Mouse (Mus musculus): ENCODE results near the gene Arid1b.

Gene Arid1b

DNA sequence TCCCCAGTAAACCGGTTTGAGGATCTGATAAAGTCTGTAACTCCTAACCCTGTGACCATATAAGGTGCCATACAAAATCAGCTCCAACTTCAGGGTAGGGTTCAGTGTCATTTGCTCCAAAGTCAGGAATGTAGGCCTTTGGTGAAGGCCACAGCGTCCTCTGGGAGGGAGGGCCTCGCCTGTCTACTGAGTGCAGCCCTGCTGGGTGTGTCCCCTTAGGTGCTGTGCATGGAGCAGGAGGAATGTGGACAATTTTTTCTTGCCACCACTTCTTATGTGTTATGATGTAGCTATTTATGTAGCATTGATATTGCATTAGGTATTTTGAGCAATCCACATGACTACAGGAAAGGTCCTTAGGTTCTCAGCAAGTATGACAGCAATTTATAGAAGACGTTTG, 124.0 kb downstream of the Arid1b start:
- DNase-seq: no peak

DNA sequence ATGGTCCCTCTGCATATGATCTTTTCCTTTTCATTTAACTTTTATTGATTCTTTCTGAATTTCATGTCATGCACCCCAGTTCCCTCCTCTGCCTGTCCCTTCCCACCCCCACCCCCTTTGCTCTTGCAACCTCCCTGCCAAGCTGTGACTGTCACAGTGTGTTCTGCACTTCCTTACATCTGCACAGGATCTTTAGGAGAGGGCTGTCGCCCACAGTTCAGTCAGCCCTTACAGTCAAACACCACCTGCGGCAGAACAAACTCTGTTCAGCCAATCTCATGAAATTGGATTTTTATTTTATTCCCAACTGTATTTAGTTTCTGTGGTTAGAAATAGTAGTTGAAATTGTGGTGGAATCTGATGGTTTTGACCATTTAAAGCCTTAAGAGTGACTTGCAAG, 130.5 kb downstream of the Arid1b start:
- DNase-seq: no peak

DNA sequence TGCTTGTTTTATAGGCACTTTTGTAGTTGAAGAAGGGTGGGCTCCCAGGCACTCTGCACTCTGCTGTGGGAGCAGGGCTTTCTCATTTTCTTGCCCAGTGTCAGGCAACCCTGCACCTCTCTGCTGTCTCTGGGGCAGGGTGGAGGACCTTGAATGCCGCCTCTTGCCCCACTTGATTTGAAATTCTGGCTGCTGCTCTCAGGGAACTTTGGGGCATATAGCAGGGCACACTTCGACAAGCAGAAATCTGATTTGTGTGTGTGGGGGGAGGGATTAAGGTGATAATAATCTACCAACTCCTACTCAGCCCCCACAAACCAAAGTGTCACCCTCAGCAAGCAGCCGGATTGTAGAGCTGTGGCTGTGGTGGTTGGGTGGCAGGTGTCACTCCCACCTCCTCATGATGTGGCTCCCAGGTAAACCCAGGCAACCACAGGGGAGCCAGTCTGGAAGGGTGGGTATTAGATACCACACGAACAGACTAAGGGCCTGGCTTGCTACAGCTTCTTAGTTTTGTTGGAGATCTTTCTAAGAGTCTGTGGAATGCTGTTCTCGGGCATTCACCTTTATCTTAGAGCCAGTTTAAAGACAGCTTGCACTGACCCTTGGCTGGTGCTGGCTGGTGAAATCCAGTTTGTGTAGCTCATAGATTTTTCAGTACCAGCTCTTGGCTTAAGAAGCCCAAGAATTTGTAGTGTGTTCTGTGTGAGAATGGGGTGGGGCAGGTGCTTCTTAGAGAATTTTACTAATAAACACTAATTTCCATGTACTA, 131.1 kb downstream of the Arid1b start:
- no peak for DNase-seq

DNA sequence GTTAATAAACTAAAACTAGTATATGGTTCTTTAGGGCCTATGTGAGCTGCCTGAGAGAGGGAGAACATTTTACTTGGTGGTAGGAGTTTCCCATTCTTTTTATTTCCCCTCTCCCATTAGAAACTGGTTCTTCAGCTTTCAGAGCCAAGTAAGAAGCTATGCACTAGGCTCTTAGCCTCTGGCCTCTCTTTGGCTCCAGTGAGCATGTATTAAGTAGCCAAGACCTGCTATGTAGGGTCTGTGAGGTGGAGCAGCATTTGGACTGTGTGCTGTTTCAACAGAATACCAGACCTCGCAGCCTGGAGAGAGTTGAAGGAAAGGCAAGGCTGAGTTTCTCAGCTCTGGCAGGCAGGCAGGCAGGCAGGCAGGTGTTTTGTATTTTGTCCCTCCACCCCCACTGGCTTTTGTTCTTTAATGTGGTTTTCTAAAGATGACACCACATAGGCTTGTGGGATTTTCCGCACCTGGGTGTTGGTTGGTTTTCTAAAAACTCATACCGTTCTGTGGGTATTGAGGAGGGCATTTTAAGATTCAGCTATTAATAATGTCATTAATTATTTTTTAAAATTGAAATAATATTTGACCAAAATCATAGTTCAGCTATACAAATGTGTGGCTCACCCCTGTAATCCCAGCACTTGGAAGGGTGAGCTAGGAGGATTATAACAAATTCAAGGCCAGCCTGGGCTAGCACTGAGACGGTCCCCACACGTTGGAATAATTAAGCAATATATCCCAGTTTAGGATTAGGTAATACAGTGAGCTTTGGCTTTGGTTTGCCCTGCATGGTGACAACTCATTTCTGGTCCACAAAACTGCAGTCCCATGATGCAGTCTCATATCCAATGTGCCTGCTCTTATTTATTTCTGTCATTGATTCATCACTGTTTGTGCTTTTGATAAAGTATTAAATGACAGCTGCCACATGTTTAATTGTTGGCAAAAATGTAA, 132.0 kb downstream of the Arid1b start:
- no peak for DNase-seq

DNA sequence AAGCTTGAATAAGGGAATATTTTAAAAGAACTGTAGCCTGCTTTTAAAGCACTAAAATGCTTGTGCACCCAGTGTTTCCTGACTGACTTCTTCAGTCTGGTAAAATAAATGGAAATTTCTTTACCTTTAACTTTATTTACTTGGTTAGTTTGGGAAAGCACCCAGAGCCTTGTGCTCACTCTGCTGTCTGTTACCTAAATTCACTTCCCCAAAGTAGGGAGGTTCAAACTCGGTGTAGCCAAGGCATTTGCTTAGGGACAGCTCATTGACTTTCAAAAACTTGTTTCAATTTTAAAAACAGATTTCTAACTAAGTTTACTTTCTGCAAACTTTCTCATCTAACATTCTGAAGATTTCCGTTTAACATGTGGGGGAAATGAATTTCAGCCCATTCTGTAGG, 135.5 kb downstream of the Arid1b start:
- DNase-seq: no peak

DNA sequence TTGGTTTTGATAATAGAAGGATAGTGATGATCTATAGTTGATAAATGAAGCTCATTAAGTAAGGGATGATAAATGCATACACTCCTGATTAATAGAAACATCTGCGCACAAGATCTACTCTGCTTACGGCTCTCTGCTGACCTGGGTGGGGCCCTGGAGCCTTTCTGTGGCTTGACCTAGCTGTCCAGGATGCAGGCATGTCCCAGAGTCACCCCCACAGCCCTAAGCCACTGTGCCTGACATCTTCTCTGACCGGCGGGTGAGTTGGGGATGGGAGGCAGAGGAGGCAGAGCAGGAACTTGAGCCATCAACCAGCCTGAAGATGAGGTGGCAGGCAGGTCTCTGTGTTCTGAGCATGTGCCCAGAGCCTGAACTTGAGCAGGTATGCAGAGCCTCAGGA, 136.0 kb downstream of the Arid1b start:
- no peak for DNase-seq

DNA sequence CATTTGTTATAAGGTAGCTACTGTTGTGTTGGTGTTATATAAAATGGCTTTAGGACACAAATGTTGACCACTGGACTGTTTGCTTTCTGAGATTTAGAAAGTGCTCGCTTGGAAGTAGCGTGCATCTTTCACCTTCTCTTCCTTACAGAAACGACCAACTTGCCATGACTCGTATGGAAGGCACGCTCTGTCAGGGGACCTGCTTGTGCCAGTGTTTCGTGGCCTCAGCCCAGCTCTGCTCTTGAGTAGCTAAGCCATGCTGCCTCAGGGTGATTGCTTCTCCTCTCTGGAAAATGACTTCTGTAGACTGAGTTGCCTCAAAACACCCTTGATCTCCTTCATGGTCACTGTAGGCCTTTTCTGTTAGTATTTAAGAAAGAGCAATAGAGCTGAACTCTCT, 137.6 kb downstream of the Arid1b start:
- DNase-seq: no peak

DNA sequence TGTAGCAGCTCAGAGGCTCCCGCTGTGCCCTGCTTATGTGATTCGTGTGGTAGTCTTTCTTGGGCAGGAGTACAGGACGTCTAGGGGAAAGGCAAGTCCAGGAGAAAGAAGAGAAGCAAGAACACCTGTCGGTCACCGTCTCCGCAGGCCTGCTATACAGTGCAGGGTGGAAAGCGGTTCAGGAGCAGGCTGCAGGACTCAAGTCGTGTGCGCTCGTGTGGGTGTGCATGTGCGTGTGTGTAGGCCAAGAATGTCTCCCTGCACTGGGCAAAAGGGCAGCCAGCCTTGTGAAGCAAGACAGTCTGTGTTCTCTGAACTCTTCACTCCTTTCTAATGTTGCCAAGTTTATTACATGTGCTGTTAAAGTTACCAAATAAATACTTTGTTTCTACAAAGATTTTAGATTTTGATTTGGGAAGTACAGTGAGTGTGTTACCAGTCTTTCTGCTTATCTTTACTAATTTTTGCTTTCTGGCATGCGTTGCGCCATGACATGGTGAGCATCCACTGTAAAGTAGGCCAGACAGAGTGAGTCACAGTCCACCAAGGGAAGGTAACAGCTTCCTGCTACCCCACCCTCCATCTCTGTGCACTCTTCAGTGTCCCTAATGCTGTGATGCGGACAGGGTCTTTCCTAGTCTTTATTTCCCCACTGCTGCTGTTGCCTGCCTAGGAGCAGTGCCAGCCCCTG, 138.3 kb downstream of the Arid1b start:
- no peak for DNase-seq

DNA sequence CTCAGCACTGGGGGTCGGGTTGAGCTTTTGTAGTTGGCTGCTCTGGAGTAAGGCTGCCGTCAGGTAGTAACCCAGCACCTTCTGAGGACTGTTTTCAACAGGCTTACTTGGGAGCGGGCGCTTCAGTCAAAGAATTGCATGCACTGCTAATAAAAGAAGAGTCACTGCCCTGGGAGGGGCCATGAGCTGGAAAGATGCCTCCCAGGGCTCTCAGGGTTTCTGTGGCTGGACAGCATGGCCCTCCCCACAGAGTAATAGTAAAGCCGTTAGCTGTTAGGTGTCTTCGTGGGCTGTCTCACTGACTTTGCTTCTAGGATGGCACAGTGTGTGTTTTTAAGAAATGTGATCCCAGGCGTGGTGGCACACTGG, 138.8 kb downstream of the Arid1b start:
- no peak for DNase-seq

DNA sequence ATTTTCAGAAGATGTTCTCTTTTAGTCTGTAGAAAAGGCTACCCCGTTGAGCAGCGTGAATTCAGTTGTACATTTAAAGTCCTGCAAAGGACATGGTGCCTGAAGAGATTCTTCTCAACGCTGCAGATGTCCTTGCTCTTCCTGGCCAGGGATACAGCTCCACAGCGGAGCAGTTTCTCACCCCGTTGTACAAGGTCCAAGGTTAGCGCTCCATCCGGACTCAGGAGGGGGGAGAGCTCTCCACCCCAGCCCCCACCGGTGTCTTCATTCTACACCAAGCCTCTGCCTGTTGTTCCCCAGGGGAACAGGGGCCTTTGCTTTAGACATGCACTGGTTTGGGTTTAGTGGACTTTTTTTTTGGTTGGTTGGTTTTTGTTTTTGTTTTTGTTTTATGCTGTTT, 139.7 kb downstream of the Arid1b start:
- no peak for DNase-seq

DNA sequence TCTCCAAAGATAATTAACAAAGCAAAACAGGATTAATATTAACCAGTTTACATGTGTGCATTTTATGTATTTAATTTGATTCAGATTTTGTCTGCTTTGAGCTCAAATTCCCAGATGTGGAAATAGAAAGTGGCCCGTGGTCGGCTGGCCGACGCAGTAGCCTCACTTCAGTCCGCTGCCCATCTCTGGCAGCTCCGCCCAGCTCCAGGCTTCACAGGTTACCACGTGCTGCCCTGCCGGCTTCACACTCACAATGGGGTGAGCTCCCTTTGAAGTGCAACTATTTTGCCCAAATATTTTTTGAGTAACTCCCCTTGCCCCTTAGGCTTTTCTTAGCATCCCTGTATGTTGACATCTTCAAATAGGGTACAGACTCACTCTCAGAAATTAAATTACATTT, 140.1 kb downstream of the Arid1b start:
- no peak for DNase-seq

DNA sequence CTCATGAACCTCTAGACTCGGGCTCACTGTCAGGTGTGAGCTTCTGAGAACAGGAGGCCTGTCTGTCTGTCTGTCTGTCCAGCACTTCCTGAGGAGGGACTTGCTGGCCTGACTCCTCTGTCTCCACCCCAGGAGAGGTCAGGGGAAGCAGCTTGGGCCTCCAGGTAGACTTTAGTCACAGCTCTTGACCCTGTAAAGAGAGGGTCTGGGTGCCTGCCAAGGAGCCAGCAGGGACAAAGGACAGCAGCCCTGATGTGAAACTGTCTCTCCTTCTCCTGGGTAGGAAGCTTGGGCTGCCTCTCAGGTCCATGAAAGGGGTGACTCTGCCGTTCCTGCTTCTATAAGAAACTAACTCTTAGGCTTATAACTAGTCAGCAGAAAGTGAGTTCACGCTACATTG, 143.8 kb downstream of the Arid1b start:
- DNase-seq: no peak

DNA sequence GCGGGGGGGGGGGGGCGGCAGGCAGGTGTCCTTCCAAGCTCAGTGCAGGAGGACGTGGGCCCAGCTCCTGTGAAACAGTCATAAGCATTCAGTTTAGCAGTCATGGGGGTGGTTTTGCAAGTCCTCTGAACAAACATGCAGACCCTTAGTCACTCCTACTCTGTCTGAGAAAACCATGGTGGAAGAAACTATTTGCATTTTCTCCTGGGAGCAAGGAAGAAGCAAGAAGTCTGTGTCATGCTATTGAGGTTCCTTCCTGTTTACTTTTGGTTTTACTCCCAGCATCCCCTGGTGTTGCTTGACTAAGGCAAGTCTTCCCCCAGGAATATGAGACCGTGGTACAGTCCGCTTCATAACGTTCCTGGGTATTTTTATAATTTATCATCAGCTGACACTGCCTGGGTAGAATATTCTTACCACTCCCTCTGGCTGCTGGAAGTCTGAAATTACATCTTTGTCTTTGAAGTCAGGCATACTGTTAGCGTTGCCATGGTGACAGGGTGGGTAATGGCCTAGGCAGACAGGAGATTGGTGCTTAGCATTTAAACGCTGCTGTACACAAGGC, 144.6 kb downstream of the Arid1b start:
- DNase-seq: peak; percentile 41 to 64

DNA sequence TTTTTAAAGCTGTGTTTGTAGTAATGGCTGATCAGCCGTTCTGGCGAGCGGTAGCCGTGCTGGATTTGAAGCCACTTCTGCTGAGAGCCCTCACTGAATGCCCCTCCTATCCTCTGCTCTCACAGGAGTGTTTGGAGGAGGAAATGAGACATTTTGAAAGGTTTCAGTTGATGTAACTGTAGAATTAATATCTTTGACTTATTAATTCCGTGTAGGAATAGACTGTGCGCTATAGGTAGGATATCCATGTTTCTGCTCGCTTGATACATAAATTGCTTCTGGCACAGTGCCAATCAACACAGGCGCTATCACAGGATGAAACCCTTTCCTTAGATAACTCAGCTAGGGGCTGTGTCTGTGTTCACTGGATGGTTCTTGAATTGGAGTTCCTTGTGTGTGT, 145.4 kb downstream of the Arid1b start:
- DNase-seq: no peak

DNA sequence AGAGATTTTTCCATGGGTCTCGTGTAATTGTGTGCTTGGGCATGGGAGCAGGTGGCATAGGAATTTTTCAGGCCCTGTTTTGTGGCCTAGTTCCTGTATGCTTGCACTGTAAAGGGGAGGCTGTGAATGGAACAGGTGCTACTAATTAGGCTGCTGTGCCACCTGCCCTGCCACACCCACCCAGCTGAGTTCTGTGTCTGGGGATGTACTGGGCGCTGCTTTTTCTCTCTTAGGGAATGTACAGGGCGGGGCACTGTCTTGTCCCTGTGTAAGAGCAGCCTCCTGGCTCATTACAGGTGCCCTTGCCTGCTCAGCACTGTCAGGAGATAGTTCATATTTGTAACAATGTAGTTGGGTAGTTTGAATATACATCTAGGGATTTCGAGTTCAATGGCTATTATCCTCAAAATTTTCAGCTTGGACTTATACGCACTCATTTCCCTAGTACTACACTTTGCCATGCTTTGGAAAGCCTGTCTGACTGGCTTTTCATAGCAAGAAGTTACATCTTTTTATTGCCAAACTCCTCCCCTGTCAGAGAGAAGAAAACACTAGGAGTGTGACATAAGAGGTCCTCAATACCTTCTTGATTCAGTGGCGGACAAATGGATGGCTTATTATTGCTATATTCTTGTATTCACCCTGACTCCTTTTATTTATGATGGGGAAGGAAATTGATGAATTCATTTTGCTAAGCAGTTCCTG, 149.8 kb downstream of the Arid1b start:
- no peak for DNase-seq

DNA sequence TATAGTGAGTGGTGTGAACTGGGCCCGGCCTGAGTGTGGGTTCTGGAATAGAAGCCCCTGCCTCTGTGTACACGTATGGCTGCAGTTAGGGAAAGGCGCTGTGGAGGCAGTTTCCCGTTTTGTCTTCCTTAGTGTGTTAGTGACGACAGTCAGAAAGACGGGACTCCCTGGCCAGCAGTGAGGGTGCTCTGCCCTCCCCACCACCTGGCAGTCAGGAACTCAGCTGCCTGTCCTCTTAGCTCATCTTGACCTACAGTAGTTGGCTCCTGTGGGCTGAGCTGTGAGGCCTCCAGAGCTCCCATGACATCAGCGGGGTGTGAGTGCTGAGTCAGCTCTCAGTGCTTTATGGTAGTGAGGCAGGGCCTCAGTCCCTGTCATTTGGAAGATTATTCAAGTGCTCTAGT, 156.5 kb downstream of the Arid1b start:
- peak in 1 of 2 experiments; percentile 33 for DNase-seq

DNA sequence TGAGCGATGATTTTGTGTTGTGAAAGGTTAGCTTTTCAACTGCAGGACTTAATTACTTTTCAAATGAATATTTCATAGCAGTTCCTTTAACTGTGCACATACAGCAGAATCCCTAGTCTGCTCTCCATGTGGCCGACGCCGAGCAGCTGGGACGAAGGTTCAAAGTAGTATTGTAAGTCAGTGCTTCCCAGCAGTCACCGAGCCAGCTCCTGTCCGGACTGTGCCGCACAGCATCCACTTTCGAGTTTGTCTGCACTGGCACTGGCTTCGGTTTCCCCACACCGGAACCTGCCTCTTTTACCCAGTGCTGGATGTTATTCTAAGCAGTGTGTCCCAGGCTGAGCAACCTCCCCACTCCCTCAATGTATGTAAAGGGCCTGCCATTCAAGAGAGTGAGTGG, 157.7 kb downstream of the Arid1b start:
- DNase-seq: peak in 1 of 2 experiments; percentile 47

DNA sequence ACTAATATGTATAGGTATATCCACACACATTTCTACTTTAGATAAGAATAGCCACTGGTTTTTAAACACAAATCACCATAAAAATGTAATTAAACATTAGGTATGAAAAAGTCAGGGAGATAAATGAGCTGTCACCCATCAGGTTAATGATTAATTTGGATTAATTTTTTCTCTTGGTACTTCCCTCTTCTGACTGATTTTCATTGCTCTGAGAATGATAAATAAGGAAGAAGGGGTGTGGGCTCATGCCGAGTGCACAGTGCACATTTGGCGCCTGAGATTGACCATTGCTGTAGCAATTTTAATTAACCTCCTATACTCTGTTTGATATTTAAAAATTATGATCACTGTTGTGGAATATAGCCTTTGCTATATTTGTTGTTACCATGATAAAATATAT, 159.3 kb downstream of the Arid1b start:
- no peak for DNase-seq

DNA sequence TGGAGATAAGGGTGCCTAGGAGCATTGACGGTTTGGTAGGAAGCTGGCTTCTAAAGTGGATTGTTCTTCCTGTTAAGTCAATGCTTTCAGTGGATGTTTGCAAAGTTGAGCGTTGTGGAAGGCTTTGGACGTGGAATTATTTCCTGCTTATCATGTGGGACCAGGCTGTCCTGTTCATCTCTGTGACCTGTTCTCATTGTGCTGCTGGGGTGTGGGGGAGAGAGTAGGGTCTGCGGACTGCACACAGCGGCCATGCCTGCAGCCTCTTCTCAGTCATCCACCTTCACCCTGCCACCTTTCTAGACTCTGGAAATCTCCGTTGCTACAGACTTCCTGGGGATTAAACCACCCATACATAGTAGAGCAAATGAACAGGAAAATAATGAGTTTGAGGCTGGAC, 160.2 kb downstream of the Arid1b start:
- no peak for DNase-seq

DNA sequence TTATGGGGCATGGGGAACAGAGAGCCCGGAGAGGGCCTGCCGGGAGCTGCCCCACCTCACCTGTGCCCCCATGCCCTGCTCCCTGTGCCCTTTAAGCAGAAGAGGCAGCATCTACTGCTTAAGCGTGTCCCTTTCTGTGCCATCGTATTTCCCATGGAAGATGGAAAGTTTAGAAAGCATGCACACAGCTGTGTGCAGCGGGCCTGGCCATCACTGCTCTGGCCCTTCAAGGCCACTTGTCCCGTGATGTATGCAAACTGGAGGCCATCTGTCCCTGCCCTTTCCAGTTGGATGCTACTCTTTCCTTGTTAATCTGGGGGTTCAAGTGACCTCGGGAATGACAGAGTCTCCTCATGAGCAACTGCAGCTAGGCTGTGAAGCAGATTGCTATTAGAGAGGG, 163.5 kb downstream of the Arid1b start:
- DNase-seq: no peak

DNA sequence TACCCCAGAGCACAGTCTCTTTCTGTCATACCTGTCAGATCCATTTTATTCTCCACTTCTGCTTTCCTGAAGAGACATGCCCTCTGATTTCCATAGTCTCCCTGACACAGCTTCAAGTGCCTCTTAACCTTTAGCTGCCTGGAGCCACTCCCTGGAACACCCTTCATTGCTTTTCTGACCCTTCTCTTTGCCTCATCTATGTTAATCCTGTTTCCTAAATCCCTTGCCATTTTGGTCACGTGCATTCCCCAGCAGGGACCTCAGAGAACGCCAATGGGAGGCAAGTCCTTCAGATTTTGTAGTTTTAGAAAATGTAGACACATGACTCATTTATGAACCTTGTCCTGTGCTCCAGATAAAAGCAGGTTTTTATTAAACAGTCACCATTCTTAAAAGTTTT, 168.4 kb downstream of the Arid1b start:
- DNase-seq: no peak

DNA sequence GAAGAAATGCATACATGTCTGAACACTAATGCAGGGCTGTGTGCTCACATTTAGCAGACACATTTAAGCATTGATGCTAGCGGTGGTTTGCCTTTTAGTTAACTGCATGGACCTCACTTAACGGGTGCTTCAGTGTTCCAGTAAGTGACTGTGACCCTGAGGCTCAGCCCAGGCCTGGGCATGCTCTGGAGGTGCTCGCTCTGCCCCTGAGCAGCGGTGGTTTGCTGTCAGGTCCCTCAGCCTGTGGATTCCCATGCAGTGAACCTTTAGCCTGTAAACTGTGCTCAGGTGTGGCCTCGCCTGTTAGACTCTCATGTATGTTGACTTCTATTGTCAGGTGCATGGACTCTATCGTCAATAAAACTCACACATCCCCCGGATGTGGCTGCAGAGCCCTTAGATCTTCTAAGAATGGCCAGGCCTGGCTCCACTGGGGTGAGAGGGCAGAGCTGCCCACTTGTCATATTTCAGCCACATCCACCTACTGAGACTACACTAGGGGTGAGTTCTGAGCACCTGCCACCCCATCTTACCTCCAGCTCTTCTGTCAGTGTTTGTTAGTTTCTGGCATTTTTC, 169.2 kb downstream of the Arid1b start:
- DNase-seq: no peak
